Mouse (Mus musculus): ENCODE results near the gene Olfr147. TPM values are rescaled to one million over a fixed set of nuclear protein-coding genes. Genes with fewer than 3 reads are reported as not detected.
"Not testable (repeated sequence)": the region's sequence is repeated elsewhere in the genome, so short reads cannot be mapped to it uniquely, and the experiment has no call there.

Olfr147 gene
- not detected for total RNA-seq (2021)

DNA sequence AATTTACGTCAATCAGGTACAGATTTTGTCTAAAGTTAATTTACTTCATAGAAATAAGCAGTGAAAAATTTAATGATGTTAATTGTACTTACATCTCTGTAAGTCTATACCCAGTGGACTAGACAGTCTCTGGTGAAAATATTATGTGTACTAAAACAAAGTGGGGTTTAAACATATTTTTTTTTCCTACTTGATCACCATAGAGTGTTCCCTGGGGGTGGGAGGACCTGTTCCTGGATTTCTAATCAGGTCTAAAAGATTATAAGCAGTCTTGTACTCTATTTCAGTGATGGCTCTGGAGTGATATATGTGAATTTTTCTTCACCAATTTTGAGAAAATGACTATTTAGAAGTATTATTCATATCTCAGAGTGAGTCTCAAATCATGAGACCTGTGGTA, at the start of gene Olfr147:
TSS of gene Olfr147 (plus strand) at position 301 of the 400 bp plus-strand sequence.
- intact Hi-C loops (cut with DNase I): no loop called here
- DNase-seq (ENCODE audit: low spot score in 2 of 2): no peak

DNA sequence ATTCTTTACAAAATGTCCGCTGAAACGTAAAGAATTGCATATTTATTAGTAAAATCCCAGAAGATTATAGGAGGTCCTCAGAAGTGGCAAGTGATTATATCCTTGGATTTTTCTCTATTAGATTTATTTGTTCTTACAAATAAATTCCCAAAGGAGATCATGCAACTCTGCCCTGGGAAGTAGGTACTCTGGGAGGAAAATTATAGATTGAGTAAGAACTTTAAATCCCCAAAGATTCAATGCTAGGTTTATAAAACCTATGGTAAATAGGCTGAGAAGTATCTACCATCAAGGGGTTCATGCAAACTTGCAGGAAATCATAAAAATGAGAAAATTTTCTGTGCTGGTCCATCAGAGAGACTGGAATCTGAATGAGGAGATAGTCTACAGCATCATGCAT, 34.9 kb upstream of the Olfr147 start, which contains the start of gene Olfr250:
TSS of gene Olfr250 (plus strand) at position 301 of the 400 bp plus-strand sequence.
- DNase-seq (ENCODE audit: low spot score in 2 of 2): no peak
- intact Hi-C loops (cut with DNase I): no loop called here

- intact Hi-C loops (cut with DNase I): no loop called here
- DNase-seq (ENCODE audit: low spot score in 2 of 2): no peak
Measured at GRCm38 (mm10) chr9:38376786-38377185, 24.7 kb upstream of the Olfr147 start, which contains the start of gene Olfr251. TSS of gene Olfr251 (plus strand) at chr9:38377086.

DNA sequence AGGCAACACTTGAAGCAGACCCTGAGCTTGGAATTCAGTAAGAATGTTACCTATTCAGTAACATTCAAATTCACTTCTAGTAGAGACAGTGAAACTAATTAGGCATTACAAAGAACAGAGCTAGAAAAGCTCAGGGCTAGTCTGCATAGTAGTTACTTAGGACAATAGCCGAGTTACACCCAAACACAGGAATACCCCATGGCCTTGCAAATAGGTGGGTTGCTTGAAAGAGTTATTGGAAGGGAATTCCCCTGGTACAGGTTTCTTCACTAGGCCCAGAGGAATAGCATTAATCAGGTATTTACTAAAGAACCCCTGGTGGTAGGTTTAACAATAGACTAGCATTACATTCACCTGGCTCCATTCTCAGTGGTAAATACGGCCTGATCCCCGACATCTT, 6.0 kb downstream of the Olfr147 start:
- intact Hi-C loops (cut with DNase I); DNase-seq (ENCODE audit: low spot score in 2 of 2): not testable (repeated sequence)

GRCm38 (mm10) chr9:38413502-38413901, 12.0 kb downstream of the Olfr147 start:
- DNase-seq (ENCODE audit: low spot score in 2 of 2); intact Hi-C loops (cut with DNase I): not testable (repeated sequence)

DNA sequence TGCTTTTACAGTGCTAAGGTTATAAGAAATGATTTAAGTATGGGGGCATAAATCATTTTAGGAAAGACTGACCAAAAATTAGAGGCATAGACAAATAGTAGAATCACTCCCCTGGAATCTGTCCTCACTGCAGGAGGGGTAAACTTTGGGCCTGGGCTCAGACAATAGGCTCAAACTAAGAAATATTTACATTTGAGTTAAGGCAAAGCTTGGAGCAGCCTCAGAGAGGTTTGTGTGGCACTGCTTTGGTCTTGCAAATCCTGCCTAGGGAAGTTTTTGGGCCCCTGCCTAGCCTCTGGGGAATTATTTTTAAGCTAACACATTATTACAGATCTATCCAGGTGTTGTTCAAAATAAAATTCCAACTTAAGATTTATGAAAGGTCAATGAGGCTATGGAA, 22.3 kb downstream of the Olfr147 start:
- no peak for DNase-seq (ENCODE audit: low spot score in 2 of 2)
- intact Hi-C loops (cut with DNase I): no loop called here

GRCm38 (mm10) chr9:38427026-38427425, 25.5 kb downstream of the Olfr147 start:
- intact Hi-C loops (cut with DNase I): no loop called here
- no peak for DNase-seq (ENCODE audit: low spot score in 2 of 2)

- DNase-seq (ENCODE audit: low spot score in 2 of 2): no peak
- intact Hi-C loops (cut with DNase I): no loop called here
Measured at GRCm38 (mm10) chr9:38429155-38429554, 27.7 kb downstream of the Olfr147 start, which contains the start of gene Olfr901. TSS of gene Olfr901 (plus strand) at chr9:38429455.

DNA sequence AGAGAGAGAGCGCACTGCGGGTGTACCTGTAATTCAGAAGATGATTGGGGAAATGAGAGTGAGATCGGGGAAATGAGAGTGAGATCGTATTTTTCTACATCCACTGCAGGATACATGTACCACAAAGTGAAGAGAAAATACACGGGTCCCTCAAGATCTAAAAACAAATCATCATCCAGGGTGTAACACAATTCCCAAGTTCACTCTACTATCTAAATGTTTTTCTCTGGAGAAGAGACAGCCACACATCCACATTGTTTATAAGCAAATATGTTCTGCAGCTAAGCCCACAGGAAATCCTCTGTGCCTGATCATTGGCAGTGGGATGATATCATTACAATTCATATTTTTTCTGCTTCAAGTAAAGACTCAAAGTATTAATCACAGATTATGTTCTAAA, 45.9 kb downstream of the Olfr147 start, which contains the start of gene Olfr902:
TSS of gene Olfr902 (plus strand) at position 301 of the 400 bp plus-strand sequence.
- no peak for DNase-seq (ENCODE audit: low spot score in 2 of 2)
- intact Hi-C loops (cut with DNase I): no loop called here

Other genes starting within 250 kb of the Olfr147 start
- gene Olfr891, start 220.9 kb upstream of the Olfr147 start, total RNA-seq (2021): not detected
- gene Olfr893, start 193.3 kb upstream of the Olfr147 start, total RNA-seq (2021): not detected
- not detected for gene Olfr894, start 183.6 kb upstream of the Olfr147 start, total RNA-seq (2021)
- not detected for gene Olfr143, start 148.9 kb upstream of the Olfr147 start, total RNA-seq (2021)
- gene Olfr895, start 133.8 kb upstream of the Olfr147 start, total RNA-seq (2021): not detected
- gene Olfr896-ps1, start 110.6 kb upstream of the Olfr147 start, total RNA-seq (2021): not detected
- gene Olfr25, start 72.6 kb upstream of the Olfr147 start, total RNA-seq (2021): not detected
- not detected for gene Olfr898, start 53.3 kb upstream of the Olfr147 start, total RNA-seq (2021)
- not detected for gene Olfr250, start 34.8 kb upstream of the Olfr147 start, total RNA-seq (2021)
- not detected for gene Olfr251, start 24.6 kb upstream of the Olfr147 start, total RNA-seq (2021)
- gene Olfr901, start 27.8 kb downstream of the Olfr147 start, total RNA-seq (2021): not detected
- not detected for gene Olfr902, start 46.0 kb downstream of the Olfr147 start, total RNA-seq (2021)
- not detected for gene Olfr904, start 61.4 kb downstream of the Olfr147 start, total RNA-seq (2021)
- not detected for gene Olfr905, start 69.4 kb downstream of the Olfr147 start, total RNA-seq (2021)
- not detected for gene Olfr906, start 85.4 kb downstream of the Olfr147 start, total RNA-seq (2021)
- not detected for gene Olfr907, start 94.1 kb downstream of the Olfr147 start, total RNA-seq (2021)
- gene Olfr911-ps1, start 119.9 kb downstream of the Olfr147 start, total RNA-seq (2021): not detected
- gene Olfr910, start 136.2 kb downstream of the Olfr147 start, total RNA-seq (2021): not detected
- not detected for gene Olfr912, start 178.5 kb downstream of the Olfr147 start, total RNA-seq (2021)
- not detected for gene Olfr913, start 191.1 kb downstream of the Olfr147 start, total RNA-seq (2021)
- not detected for gene Olfr914, start 203.4 kb downstream of the Olfr147 start, total RNA-seq (2021)

All from left cerebral cortex, postnatal 25 days (tissue).